8 mouse cellular contexts compared by ENCODE assay signal in the genomic region with DNA sequence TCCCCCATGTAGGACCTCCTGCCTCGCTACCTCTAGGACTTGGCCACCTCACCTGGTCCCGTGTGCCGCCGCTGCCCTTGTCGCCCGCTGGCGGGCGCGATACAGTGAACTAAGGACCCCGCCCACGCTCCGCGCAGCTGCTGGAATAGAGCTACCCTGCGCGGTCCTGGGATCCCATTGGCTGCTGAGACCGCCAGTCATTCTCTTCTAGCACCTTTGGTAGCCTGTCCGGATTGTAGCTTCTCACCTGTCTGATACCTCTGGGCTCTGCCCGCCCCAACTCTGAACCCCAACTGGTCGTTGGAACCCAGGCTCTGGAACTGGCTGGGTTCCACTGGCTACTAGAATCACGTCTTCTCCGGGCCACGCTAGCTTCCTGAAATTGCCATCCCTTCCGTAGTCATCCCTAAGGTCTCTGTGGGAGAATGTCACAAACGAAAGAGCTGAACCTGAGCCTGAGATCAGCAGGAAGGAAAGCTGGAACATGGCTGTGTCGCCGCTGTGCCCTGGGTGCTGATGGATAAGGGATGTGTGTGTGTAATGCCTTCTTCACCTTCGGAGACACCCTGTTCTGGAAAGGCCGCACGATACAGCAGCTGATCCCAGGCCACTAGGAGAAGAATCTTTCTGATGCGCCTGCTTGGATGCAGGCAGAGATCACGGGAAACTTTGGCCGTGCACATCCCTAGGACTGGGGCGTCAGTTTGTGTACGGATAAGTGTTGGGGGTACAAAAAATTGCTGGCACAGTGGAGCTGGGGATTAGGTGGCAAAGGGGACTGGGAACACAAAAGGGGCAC. TPM values are rescaled to one million over a fixed set of nuclear protein-coding genes. Genes with fewer than 3 reads are reported as not detected.
DNase-seq lines count a peak whose midpoint lies in the region; ATAC-seq lines count a peak whose summit lies in the region.

No protein-coding gene starts in this region.

- no peaks in the 10 kb centered on the region for H3K27me3 ChIP-seq in hindbrain, embryonic 16.5 days (replicated peaks; ENCODE audit: control insufficient read depth, insufficient read depth, low read length)

- H3K36me3 ChIP-seq in hindbrain, embryonic 16.5 days (ENCODE audit: control insufficient read depth, insufficient read depth, low read length): no peaks in the 10 kb centered on the region

- H3K9ac ChIP-seq in hindbrain, embryonic 16.5 days (ENCODE audit: low read depth, low read length): peak overlapping the region; percentile 81

- H3K4me2 ChIP-seq in hindbrain, embryonic 16.5 days (ENCODE audit: low read length): peak overlapping the region; percentile 75

- H3K4me1 ChIP-seq in hindbrain, embryonic 16.5 days (ENCODE audit: control insufficient read depth, insufficient read depth, low read depth, low read length): peaks cover 26% of the 10 kb centered on the region

- under 1% methylated on average over 34 of the region's 34 CpGs for WGBS in hindbrain, embryonic 16.5 days

- DNase-seq in MN1 (ENCODE audit: low spot score): peak; percentile 90
- DNase-seq in cerebellum, adult 9-11 months: peak; percentile 96
- DNase-seq in frontal cortex, postnatal 25 days (ENCODE audit: low spot score in 2 of 2): peak; percentile 80 to 83
- peak; percentile 84 to 88 for DNase-seq in left cerebral cortex, adult 18-20 months (ENCODE audit: low spot score in 2 of 2)
- peak; percentile 97 for DNase-seq in lung, postnatal 36 days
- DNase-seq in right cerebral cortex, postnatal 10 days (ENCODE audit: low spot score in 2 of 2): peak; percentile 93 to 96
- DNase-seq in urinary bladder, postnatal 25 days (ENCODE audit: low spot score): peak; percentile 80

- H3K27ac ChIP-seq in hindbrain, embryonic 16.5 days (ENCODE audit: low read depth, low read length): peak overlapping the region; percentile 94

- no peaks in the 10 kb centered on the region for H3K9me3 ChIP-seq in hindbrain, embryonic 16.5 days (ENCODE audit: control insufficient read depth, low read length)

- peak; percentile 70 for ATAC-seq in hindbrain, embryonic 16.5 days

- peak overlapping the region; percentile 67 for H3K4me3 ChIP-seq in hindbrain, embryonic 16.5 days (ENCODE audit: low read length)

RNA-seq across cellular contexts. Expression of gene Sfxn3, which starts 0.6 kb away (rescaled TPM):
- 76.8 and 85.4 TPM in 2 replicates for polyA plus RNA-seq in hindbrain, embryonic 16.5 days (2015; fragmentation: Nextera tagmentation; extraction: Ambion mirVana)
- 100 to 1,000 TPM; 118 to 125 TPM for total RNA-seq in left cerebral cortex, adult 18-20 months (2021)

RNA-seq across cellular contexts. Expression of gene Pdzd7, which starts 1.2 kb away (rescaled TPM):
- polyA plus RNA-seq in hindbrain, embryonic 16.5 days (2015; fragmentation: Nextera tagmentation; extraction: Ambion mirVana): 3.0 and 3.2 TPM in 2 replicates
- total RNA-seq in left cerebral cortex, adult 18-20 months (2021): 1 to 10 TPM; 4.3 to 5.6 TPM

RNA-seq across cellular contexts. Expression of gene Kazald1, which starts 28.3 kb away (rescaled TPM):
- polyA plus RNA-seq in hindbrain, embryonic 16.5 days (2015; fragmentation: Nextera tagmentation; extraction: Ambion mirVana): 4.0 and 5.5 TPM in 2 replicates
- total RNA-seq in left cerebral cortex, adult 18-20 months (2021): 1 to 10 TPM; 6.7 to 7.3 TPM

RNA-seq across cellular contexts. Expression of gene Lzts2, which starts 32.5 kb away (rescaled TPM):
- 14.8 and 18.7 TPM in 2 replicates for polyA plus RNA-seq in hindbrain, embryonic 16.5 days (2015; fragmentation: Nextera tagmentation; extraction: Ambion mirVana)
- total RNA-seq in left cerebral cortex, adult 18-20 months (2021): 10 to 100 TPM; 39.9 to 43.2 TPM

RNA-seq across cellular contexts. Expression of gene Mrpl43, which starts 40.5 kb away (rescaled TPM):
- polyA plus RNA-seq in hindbrain, embryonic 16.5 days (2015; fragmentation: Nextera tagmentation; extraction: Ambion mirVana): 90.1 and 98.4 TPM in 2 replicates
- total RNA-seq in left cerebral cortex, adult 18-20 months (2021): 10 to 100 TPM; 38.9 to 44.2 TPM

Comparison
In these comparisons a context has a peak if more than half of its experiments do, and no peak if none do; other contexts are left out.
1. Peak in every context shown above with its lines: DNase-seq, ATAC-seq, H3K4me3 ChIP-seq and H3K27ac ChIP-seq.